1 mouse cellular context compared by ENCODE assay signal in the genomic region with DNA sequence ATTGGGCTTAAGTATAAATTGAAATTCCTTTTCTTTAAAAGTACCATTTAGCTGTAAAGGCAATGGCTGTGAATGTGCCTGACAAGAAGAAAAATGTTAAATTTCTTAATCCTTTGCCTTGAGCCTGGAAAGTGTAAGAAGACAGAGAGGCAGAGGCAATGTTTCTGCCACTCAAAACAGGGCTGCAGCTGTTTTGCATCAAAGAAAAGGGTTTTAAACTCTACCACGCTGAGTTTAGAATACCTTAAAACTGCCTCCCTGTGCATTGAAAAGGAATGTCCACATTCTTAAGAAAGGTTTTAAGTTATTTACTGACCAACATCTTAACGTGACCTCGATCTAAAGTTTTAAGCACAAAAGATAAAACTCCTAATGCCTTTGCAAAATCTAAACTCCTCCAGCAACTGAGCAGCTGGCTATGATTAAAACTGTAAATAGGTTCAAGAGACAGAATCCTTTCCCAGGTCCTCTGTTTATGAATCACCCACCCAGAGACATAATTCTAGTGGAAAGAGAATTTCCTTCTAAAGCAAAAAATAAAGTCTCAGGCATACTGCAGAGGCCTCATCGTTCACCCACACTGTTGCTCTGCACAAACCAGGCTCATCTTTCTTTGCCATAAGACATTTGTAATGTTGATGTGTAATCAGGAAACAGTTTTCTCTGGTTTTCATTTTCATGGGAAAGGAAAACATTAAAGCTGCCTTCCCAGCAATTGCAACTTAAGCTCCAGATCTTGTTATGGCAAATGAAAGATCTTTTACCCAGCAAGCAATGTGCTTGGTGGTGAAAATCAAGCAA.
TF ChIP-seq lines count a peak whose summit lies in the region.

No protein-coding gene starts in this region.

TF ChIP-seq in MEL, 35 proteins besides CTCF, POLR2A, EP300 and RAD21 (continued from another document):
- TF ChIP-seq MYC (IDR thresholded peaks at IDR 0.05; ENCODE audit: low read depth, low read length) (no peak), CHD2 (IDR thresholded peaks at IDR 0.05; ENCODE audit: low read length) (no peak), SMC3 (IDR thresholded peaks at IDR 0.05; ENCODE audit: low read depth, low read length) (no peak), RCOR1 (IDR thresholded peaks at IDR 0.05; ENCODE audit: low read depth, low read length) (no peak), MXI1 (IDR thresholded peaks at IDR 0.05; ENCODE audit: low read depth, low read length) (no peak), ZNF384 (IDR thresholded peaks at IDR 0.05; ENCODE audit: low read depth, low read length) (no peak), HCFC1 (IDR thresholded peaks at IDR 0.05; ENCODE audit: low read depth, low read length) (no peak)
